Mouse (Mus musculus) embryonic facial prominence, embryonic 11.5 days (tissue): Measurements from ENCODE around the gene Gm5136. TPM values are rescaled to one million over a fixed set of nuclear protein-coding genes. Genes with fewer than 3 reads are reported as not detected.

ENCODE experiments used
- ATAC-seq: fragments of 200-750 bp; cut with Nextera tagmentation; replicated peaks from 2 replicates; pipeline ENCODE4 v1.8.0; 2017; ENCODE audit warnings: low read depth; ENCODE audit not compliant: insufficient number of reproducible peaks, low FRiP score, low TSS enrichment
- DNase-seq: peaks from one replicate; pipeline ENCODE4 v3.0.0-alpha.2; 2015; ENCODE audit warnings: low spot score
- H3K27ac ChIP-seq: fragments of 300-500 bp; sonication (generic); replicated peaks from 2 replicates; pipeline ENCODE4 v1.5.1; 2014; ENCODE audit warnings: mild to moderate bottlenecking, low read depth, low read length, control low read depth
- H3K27me3 ChIP-seq: fragments of 300-500 bp; sonication (generic); 2 replicates; pipeline ENCODE4 v1.6.1; 2014; ENCODE audit warnings: mild to moderate bottlenecking, low read length, moderate library complexity, mixed read lengths; ENCODE audit not compliant: control insufficient read depth, insufficient read depth
- H3K36me3 ChIP-seq: fragments of 300-500 bp; sonication (generic); replicated peaks from 2 replicates; pipeline ENCODE4 v1.6.1; 2014; ENCODE audit warnings: low read depth, mild to moderate bottlenecking, low read length, moderate library complexity, mixed read lengths; ENCODE audit not compliant: control insufficient read depth, insufficient read depth
- H3K4me1 ChIP-seq: fragments of 300-500 bp; sonication (generic); 2 replicates; pipeline ENCODE4 v1.6.1; 2014; ENCODE audit warnings: low read length, mixed read lengths; ENCODE audit not compliant: control insufficient read depth, insufficient read depth
- H3K4me2 ChIP-seq: fragments of 300-500 bp; sonication (generic); 2 replicates; pipeline ENCODE4 v1.6.1; 2014; ENCODE audit warnings: low read depth, mild to moderate bottlenecking, control low read depth, low read length, moderate library complexity
- H3K4me3 ChIP-seq: fragments of 300-500 bp; sonication (generic); 2 replicates; pipeline ENCODE4 v1.5.1; 2014; ENCODE audit warnings: low read depth, low read length, control low read depth
- H3K9ac ChIP-seq: fragments of 300-500 bp; sonication (generic); replicated peaks from 2 replicates; pipeline ENCODE4 v1.6.1; 2014; ENCODE audit warnings: mild to moderate bottlenecking, control low read depth, low read length
- H3K9me3 ChIP-seq: fragments of 300-500 bp; sonication (generic); replicated peaks from 2 replicates; pipeline ENCODE4 v1.6.1; 2016; ENCODE audit warnings: mild to moderate bottlenecking, low read length, inconsistent platforms, mixed read lengths; ENCODE audit not compliant: control insufficient read depth
- WGBS: fragments of 180-500 bp; shearing (Covaris S2); extraction: QIAGEN DNeasy Blood & Tissue Kit; methylation state at CpG from one replicate; pipeline ENCODE4 v1.1.7; 2014; 5-methylcytosine and 5-hydroxymethylcytosine counted together
- polyA plus RNA-seq: library from polyadenylated mRNA; unstranded; fragments of >200 nt; fragmentation: Nextera tagmentation; extraction: Ambion mirVana; gene quantifications from 2 replicates; pipeline ENCODE4 v1.2.1, GENCODE M21; 2014

Gm5136 gene
- polyA plus RNA-seq, 1 experiment from 2014 or later: not detected

DNA sequence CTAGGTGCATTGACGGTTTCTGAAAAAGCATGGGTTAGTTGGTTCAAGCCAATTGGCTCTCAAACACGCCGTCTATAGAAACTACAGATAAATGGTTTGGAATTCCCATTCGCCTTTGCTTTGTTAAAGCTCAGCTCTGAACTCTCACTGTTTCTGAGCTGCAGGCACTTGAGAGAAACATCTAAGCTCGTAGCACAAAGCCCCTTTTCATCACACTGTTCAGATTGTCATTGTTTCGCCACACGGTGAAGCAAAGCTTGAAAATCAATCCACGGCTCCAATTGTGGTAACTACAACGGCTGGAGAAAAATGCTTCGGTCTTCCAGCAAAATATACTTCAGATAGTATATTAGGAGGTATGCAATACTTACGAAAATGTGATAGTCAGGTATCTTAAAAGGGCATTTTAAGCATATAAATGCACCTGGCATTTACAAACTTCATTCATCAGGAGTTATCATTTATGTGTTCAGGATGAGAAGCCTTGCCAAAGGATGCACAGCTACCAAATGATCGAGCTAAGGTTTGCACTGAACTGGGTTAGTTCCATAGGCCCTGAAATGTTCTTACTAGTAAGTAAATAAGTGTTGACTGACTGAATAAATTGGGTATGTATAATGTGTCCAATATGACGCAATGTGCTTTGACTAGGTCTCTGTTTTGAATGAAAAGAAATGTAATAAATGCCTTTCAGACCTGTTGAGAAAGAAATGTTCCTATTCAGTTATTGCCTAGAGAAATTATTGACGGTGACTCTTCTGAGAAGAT is 1.6 kb upstream of the Gm5136 start:
- H3K4me1 ChIP-seq: no peaks in the 10 kb centered on the region
- H3K9ac ChIP-seq: no peak overlapping the region
- H3K4me2 ChIP-seq: no peak overlapping the region
- no peaks in the 10 kb centered on the region for H3K36me3 ChIP-seq
- DNase-seq (peak; percentile 36), ATAC-seq (0 out of 2 replicates have a peak, but pooled peaks have one; percentile 50)
- no peak overlapping the region for H3K4me3 ChIP-seq
- WGBS: 44% methylated on average over 14 of the region's 14 CpGs
- no peaks in the 10 kb centered on the region for H3K27me3 ChIP-seq
- no peak overlapping the region for H3K27ac ChIP-seq
- no peaks in the 10 kb centered on the region for H3K9me3 ChIP-seq

DNA sequence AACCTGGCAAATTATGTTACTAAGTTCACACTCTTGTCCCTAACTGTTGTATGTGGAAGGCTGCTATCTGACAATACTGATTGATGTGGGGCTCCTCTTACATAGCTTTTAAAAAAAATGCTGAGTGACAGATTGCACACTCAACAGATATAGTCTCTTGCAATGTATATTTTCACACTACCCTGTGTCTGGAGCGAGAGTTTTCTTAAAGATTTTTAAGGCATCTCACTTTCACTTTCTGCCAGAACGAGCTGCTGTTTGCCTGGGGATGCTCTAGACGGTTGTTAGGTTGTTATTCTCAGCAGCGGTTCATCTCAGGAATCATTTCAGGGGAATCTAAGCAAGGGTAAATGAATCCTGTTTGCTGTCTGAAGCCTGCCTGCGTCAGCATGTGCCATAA is 2.9 kb downstream of the Gm5136 start:
- Histone ChIP-seq H3K36me3 (no peaks in the 10 kb centered on the region), H3K27me3 (no peaks in the 10 kb centered on the region), H3K4me3 (no peak overlapping the region), H3K9me3 (no peaks in the 10 kb centered on the region), H3K4me1 (no peaks in the 10 kb centered on the region), H3K4me2 (no peak overlapping the region), H3K27ac (no peak overlapping the region), H3K9ac (no peak overlapping the region)
- DNase-seq (no peak), ATAC-seq (no peak)
- 65% methylated on average over 5 of the region's 5 CpGs for WGBS

DNA sequence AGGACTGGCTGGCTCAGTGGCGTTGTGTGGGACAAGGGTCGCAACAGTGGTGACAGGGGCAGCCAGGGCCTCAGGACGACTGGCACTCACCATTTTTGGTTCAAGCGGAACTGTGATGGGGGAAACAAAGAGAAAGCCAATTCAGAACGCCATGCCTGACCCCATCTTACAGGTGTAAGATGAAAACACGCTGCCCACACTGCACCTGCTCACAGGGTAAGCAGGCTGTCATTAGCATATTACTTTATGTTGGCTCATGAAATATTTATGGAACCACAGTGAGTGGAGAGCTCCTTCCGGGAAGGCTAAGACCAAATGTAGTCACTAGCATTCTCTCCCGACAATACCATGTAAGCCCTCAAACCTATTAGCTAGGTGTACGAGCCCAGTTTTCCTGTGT is 9.0 kb downstream of the Gm5136 start:
- Histone ChIP-seq H3K4me3 (no peak overlapping the region), H3K4me2 (no peak overlapping the region), H3K27me3 (no peaks in the 10 kb centered on the region), H3K36me3 (no peaks in the 10 kb centered on the region), H3K4me1 (no peaks in the 10 kb centered on the region), H3K9me3 (no peaks in the 10 kb centered on the region), H3K27ac (no peak overlapping the region), H3K9ac (no peak overlapping the region)
- WGBS: 68% methylated on average over 9 of the region's 9 CpGs
- ATAC-seq (no peak), DNase-seq (no peak)

DNA sequence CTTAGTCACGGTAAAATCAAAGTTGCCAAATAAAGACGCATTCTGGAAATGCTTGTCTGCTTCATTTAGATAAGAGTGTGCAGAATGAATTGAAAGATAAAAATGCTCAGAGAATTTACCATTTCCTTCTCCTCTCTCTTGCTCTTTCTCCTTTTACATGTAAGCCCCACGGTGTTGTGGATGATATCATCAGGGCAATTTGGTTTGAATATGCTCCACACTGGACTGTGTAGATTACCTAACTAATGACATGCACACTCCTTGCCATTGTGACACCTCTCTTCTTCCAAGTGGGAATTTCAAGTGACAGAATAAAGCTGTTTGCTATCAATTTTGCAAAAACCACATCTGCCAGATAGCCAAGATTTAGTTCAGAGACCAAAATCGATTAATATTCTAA is 13.3 kb downstream of the Gm5136 start:
- Histone ChIP-seq H3K36me3 (no peaks in the 10 kb centered on the region), H3K27me3 (no peaks in the 10 kb centered on the region), H3K4me1 (no peaks in the 10 kb centered on the region), H3K9me3 (no peaks in the 10 kb centered on the region), H3K4me3 (no peak overlapping the region), H3K27ac (no peak overlapping the region), H3K9ac (no peak overlapping the region), H3K4me2 (no peak overlapping the region)
- 87% methylated on average over 4 of the region's 4 CpGs for WGBS
- ATAC-seq (no peak), DNase-seq (no peak)

DNA sequence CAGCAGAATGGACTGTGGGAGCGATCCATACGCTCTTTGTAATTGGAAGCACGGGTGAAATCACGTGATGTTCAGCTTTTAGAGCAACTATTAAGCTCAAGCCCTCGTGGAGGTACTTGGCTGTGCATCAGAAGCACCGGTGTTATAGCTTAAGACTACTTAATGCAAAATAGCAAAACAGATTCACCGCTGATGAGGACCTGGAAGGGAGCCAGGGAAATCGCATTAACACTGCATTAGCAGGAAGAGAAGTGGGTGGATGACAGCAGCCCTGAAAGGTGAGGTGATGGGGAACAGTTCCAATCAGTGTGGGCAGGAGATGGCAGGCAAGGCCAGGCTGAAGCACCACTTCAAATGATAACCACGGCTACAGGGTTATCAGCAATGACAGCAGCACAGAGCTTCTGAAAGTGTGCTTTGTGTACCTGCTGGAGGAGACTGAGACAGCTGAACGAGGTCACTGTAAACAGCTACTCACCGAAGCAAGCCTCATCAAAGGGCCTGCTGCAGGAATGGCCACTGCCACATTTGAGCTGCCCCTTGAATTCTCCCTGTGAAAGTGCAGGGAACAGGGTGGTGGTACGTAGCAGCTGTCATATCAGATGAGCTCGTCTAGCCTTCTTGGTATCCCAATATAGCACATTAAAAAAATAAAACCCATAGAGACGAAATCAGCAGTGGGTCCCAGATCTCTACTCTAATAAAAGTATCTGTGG is 20.1 kb downstream of the Gm5136 start:
- Histone ChIP-seq H3K4me3 (no peak overlapping the region), H3K27ac (no peak overlapping the region), H3K27me3 (no peaks in the 10 kb centered on the region), H3K4me1 (no peaks in the 10 kb centered on the region), H3K36me3 (no peaks in the 10 kb centered on the region), H3K9ac (no peak overlapping the region), H3K9me3 (no peaks in the 10 kb centered on the region), H3K4me2 (no peak overlapping the region)
- no peak for ATAC-seq
- WGBS: 70% methylated on average over 14 of the region's 14 CpGs
- no peak for DNase-seq

DNA sequence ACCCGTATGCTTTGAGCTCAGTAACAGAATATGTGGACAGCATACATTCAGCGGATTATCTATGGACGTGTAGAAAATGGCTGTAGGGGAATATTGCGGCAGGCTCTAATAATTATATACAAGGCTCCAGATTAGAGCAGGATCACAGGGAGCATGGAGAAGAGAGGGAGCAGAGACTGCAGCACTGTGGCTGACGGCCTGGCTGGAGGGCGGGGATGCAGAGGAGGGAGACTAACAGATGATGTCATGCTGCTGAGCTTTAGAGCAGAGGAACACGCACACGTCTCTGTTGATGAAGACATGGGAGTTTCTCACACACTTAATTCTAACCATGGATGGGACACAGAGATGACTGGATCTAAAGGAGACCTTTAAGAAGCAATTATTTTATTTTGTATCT is 22.9 kb downstream of the Gm5136 start:
- 84% methylated on average over 8 of the region's 8 CpGs for WGBS
- Histone ChIP-seq H3K27me3 (no peaks in the 10 kb centered on the region), H3K4me1 (no peaks in the 10 kb centered on the region), H3K9ac (no peak overlapping the region), H3K27ac (no peak overlapping the region), H3K36me3 (no peaks in the 10 kb centered on the region), H3K4me3 (no peak overlapping the region), H3K4me2 (no peak overlapping the region), H3K9me3 (no peaks in the 10 kb centered on the region)
- DNase-seq: no peak
- no peak for ATAC-seq

DNA sequence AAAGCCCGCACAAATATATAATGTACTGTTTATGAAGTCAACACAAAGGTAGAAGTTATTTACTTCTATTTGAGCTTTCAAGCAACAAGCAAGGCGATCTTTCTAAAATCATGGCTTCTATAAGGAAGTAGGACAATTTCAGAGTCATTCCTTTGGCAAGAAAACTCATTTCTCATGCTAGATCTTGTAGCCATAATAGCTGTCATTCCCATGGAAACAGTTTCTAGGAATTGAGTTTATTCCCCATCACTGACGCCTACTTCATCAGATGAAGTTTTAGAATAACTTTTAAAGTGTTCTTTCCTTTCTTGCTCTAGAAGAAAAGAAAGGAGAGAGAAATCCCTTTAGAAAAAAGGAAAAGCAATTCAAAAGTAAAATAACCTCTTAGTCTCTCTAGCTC is 31.0 kb downstream of the Gm5136 start:
- no peak overlapping the region for H3K9ac ChIP-seq
- no peak overlapping the region for H3K4me3 ChIP-seq
- ATAC-seq (no peak), DNase-seq (no peak)
- no peak overlapping the region for H3K27ac ChIP-seq
- H3K9me3 ChIP-seq: no peaks in the 10 kb centered on the region
- H3K4me2 ChIP-seq: no peak overlapping the region
- no peaks in the 10 kb centered on the region for H3K27me3 ChIP-seq
- H3K36me3 ChIP-seq: no peaks in the 10 kb centered on the region
- WGBS: 88% methylated on average over 3 of the region's 3 CpGs
- no peaks in the 10 kb centered on the region for H3K4me1 ChIP-seq

DNA sequence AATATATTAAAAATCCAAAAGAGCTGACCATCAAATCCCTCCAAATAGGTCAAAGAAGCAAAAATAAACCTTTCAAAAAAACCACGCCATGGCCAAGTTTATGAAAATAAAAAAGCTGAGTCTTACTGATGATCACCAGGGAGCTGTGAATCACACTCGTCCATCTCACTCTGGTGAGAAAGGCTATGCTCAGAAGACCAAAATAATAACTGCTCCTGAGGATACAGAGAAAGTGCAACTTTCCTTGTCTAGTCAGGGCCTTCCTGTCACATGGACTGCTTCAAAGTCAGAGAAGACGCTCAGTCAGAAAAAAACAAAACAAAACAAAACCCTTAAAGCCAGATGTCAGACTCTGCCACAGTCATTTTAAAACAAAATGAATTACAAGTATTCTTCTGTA is 39.7 kb downstream of the Gm5136 start:
- H3K4me2 ChIP-seq: no peak overlapping the region
- H3K27me3 ChIP-seq: no peaks in the 10 kb centered on the region
- no peaks in the 10 kb centered on the region for H3K4me1 ChIP-seq
- no peak overlapping the region for H3K9ac ChIP-seq
- H3K4me3 ChIP-seq: no peak overlapping the region
- DNase-seq (no peak), ATAC-seq (no peak)
- no peaks in the 10 kb centered on the region for H3K36me3 ChIP-seq
- H3K27ac ChIP-seq: no peak overlapping the region
- whole genome bisulfite sequencing: 60% methylated on average over 3 of the region's 3 CpGs
- H3K9me3 ChIP-seq: no peaks in the 10 kb centered on the region
